Mouse (Mus musculus): Measurements from ENCODE around the gene Kif16b. TPM values are rescaled to one million over a fixed set of nuclear protein-coding genes. Genes with fewer than 3 reads are reported as not detected.

Kif16b gene
- polyA plus RNA-seq, 1 experiment from 2014 or later, result 17.0 TPM

GRCm38 (mm10) chr2:142764276-142764675 lies 137.1 kb downstream of the Kif16b start:
- no peak overlapping the region for H3K9ac ChIP-seq
- H3K27ac ChIP-seq, result no peak overlapping the region
- H3K4me2 ChIP-seq, result no peak overlapping the region
- H3K36me3 ChIP-seq, result no peaks in the 10 kb centered on the region
- no peak overlapping the region for H3K4me3 ChIP-seq (replicated peaks)
- H3K4me1 ChIP-seq, result no peaks in the 10 kb centered on the region
- no peaks in the 10 kb centered on the region for H3K9me3 ChIP-seq (replicated peaks)
- WGBS, result 78% methylated on average over 2 of the region's 2 CpGs
- H3K27me3 ChIP-seq, result no peaks in the 10 kb centered on the region
- no peak for ATAC-seq (replicated peaks; ENCODE audit: low FRiP score)

- Histone ChIP-seq H3K36me3 (no peaks in the 10 kb centered on the region), H3K27ac (no peak overlapping the region), H3K27me3 (no peaks in the 10 kb centered on the region), H3K9ac (no peak overlapping the region), H3K4me2 (no peak overlapping the region), H3K4me1 (no peaks in the 10 kb centered on the region), H3K9me3 (replicated peaks) (no peaks in the 10 kb centered on the region), H3K4me3 (replicated peaks) (no peak overlapping the region)
- ATAC-seq (replicated peaks; ENCODE audit: low FRiP score), result 0 out of 2 replicates have a peak, but pooled peaks have one; percentile 52
- WGBS, result 34% methylated on average over 4 of the region's 4 CpGs
Observed at GRCm38 (mm10) chr2:142760843-142761242, 140.5 kb downstream of the Kif16b start.

GRCm38 (mm10) chr2:142759192-142759591 lies 142.1 kb downstream of the Kif16b start:
- Histone ChIP-seq H3K4me3 (replicated peaks) (no peak overlapping the region), H3K27me3 (no peaks in the 10 kb centered on the region), H3K9me3 (replicated peaks) (no peaks in the 10 kb centered on the region), H3K9ac (no peak overlapping the region), H3K27ac (no peak overlapping the region), H3K4me1 (no peaks in the 10 kb centered on the region), H3K4me2 (no peak overlapping the region), H3K36me3 (no peaks in the 10 kb centered on the region)
- ATAC-seq (replicated peaks; ENCODE audit: low FRiP score), result no peak
- 96% methylated on average over 4 of the region's 4 CpGs for WGBS

- Histone ChIP-seq H3K4me1 (no peaks in the 10 kb centered on the region), H3K4me2 (no peak overlapping the region), H3K27ac (no peak overlapping the region), H3K36me3 (no peaks in the 10 kb centered on the region), H3K4me3 (replicated peaks) (no peak overlapping the region), H3K9me3 (replicated peaks) (no peaks in the 10 kb centered on the region), H3K27me3 (no peaks in the 10 kb centered on the region), H3K9ac (no peak overlapping the region)
- 71% methylated on average over 3 of the region's 3 CpGs for WGBS
- no peak for ATAC-seq (replicated peaks; ENCODE audit: low FRiP score)
Observed at GRCm38 (mm10) chr2:142758091-142758765, 143.1 kb downstream of the Kif16b start.

GRCm38 (mm10) chr2:142739338-142739737 lies 162.0 kb downstream of the Kif16b start:
- no peak overlapping the region for H3K9ac ChIP-seq
- H3K27ac ChIP-seq, result no peak overlapping the region
- peaks cover 10% of the 10 kb centered on the region for H3K36me3 ChIP-seq
- no peaks in the 10 kb centered on the region for H3K4me1 ChIP-seq
- no peak for ATAC-seq (replicated peaks; ENCODE audit: low FRiP score)
- H3K27me3 ChIP-seq, result no peaks in the 10 kb centered on the region
- WGBS, result 81% methylated on average over 2 of the region's 2 CpGs
- no peaks in the 10 kb centered on the region for H3K9me3 ChIP-seq (replicated peaks)
- no peak overlapping the region for H3K4me2 ChIP-seq
- no peak overlapping the region for H3K4me3 ChIP-seq (replicated peaks)

GRCm38 (mm10) chr2:142738488-142738887 lies 162.8 kb downstream of the Kif16b start:
- WGBS, result 83% methylated on average over 2 of the region's 2 CpGs
- Histone ChIP-seq H3K4me1 (no peaks in the 10 kb centered on the region), H3K4me3 (replicated peaks) (no peak overlapping the region), H3K9me3 (replicated peaks) (no peaks in the 10 kb centered on the region), H3K36me3 (peaks cover 10% of the 10 kb centered on the region), H3K4me2 (no peak overlapping the region), H3K27me3 (no peaks in the 10 kb centered on the region), H3K9ac (no peak overlapping the region), H3K27ac (no peak overlapping the region)
- no peak for ATAC-seq (replicated peaks; ENCODE audit: low FRiP score)

- H3K4me3 ChIP-seq (replicated peaks), result no peak overlapping the region
- H3K36me3 ChIP-seq, result peaks cover 7% of the 10 kb centered on the region
- 92% methylated on average over 3 of the region's 3 CpGs for WGBS
- no peak overlapping the region for H3K9ac ChIP-seq
- no peaks in the 10 kb centered on the region for H3K27me3 ChIP-seq
- H3K27ac ChIP-seq, result no peak overlapping the region
- no peaks in the 10 kb centered on the region for H3K4me1 ChIP-seq
- ATAC-seq (replicated peaks; ENCODE audit: low FRiP score), result no peak
- no peaks in the 10 kb centered on the region for H3K9me3 ChIP-seq (replicated peaks)
- H3K4me2 ChIP-seq, result no peak overlapping the region
Observed at GRCm38 (mm10) chr2:142735691-142736090, 165.6 kb downstream of the Kif16b start.

- Histone ChIP-seq H3K9ac (no peak overlapping the region), H3K36me3 (no peaks in the 10 kb centered on the region), H3K9me3 (replicated peaks) (no peaks in the 10 kb centered on the region), H3K27ac (no peak overlapping the region), H3K27me3 (no peaks in the 10 kb centered on the region), H3K4me3 (replicated peaks) (no peak overlapping the region), H3K4me1 (no peaks in the 10 kb centered on the region), H3K4me2 (no peak overlapping the region)
- no peak for ATAC-seq (replicated peaks; ENCODE audit: low FRiP score)
- WGBS, result 93% methylated on average over 2 of the region's 2 CpGs
Observed at GRCm38 (mm10) chr2:142734046-142734445, 167.3 kb downstream of the Kif16b start.

- Histone ChIP-seq H3K4me1 (no peaks in the 10 kb centered on the region), H3K4me3 (replicated peaks) (no peak overlapping the region), H3K27ac (no peak overlapping the region), H3K4me2 (no peak overlapping the region), H3K27me3 (no peaks in the 10 kb centered on the region), H3K9ac (no peak overlapping the region), H3K36me3 (no peaks in the 10 kb centered on the region), H3K9me3 (replicated peaks) (no peaks in the 10 kb centered on the region)
- 85% methylated on average over 4 of the region's 4 CpGs for WGBS
- ATAC-seq (replicated peaks; ENCODE audit: low FRiP score), result no peak
Observed at GRCm38 (mm10) chr2:142732370-142732769, 169.0 kb downstream of the Kif16b start.

GRCm38 (mm10) chr2:142731778-142732092 lies 169.6 kb downstream of the Kif16b start:
- no peak overlapping the region for H3K9ac ChIP-seq
- no peaks in the 10 kb centered on the region for H3K9me3 ChIP-seq (replicated peaks)
- ATAC-seq (replicated peaks; ENCODE audit: low FRiP score), result no peak
- 48% methylated on average over 1 of the region's 1 CpGs for WGBS
- no peaks in the 10 kb centered on the region for H3K27me3 ChIP-seq
- H3K4me3 ChIP-seq (replicated peaks), result no peak overlapping the region
- no peaks in the 10 kb centered on the region for H3K4me1 ChIP-seq
- H3K36me3 ChIP-seq, result no peaks in the 10 kb centered on the region
- H3K27ac ChIP-seq, result no peak overlapping the region
- no peak overlapping the region for H3K4me2 ChIP-seq

- no peak for ATAC-seq (replicated peaks; ENCODE audit: low FRiP score)
- no peaks in the 10 kb centered on the region for H3K9me3 ChIP-seq (replicated peaks)
- no peak overlapping the region for H3K4me3 ChIP-seq (replicated peaks)
- no peaks in the 10 kb centered on the region for H3K27me3 ChIP-seq
- H3K36me3 ChIP-seq, result no peaks in the 10 kb centered on the region
- H3K27ac ChIP-seq, result no peak overlapping the region
- H3K4me1 ChIP-seq, result no peaks in the 10 kb centered on the region
- 87% methylated on average over 10 of the region's 10 CpGs for WGBS
- no peak overlapping the region for H3K9ac ChIP-seq
- no peak overlapping the region for H3K4me2 ChIP-seq
Observed at GRCm38 (mm10) chr2:142731016-142731777, 170.1 kb downstream of the Kif16b start.

- WGBS, result 87% methylated on average over 7 of the region's 7 CpGs
- no peaks in the 10 kb centered on the region for H3K4me1 ChIP-seq
- ATAC-seq (replicated peaks; ENCODE audit: low FRiP score), result no peak
- no peak overlapping the region for H3K4me3 ChIP-seq (replicated peaks)
- H3K4me2 ChIP-seq, result no peak overlapping the region
- no peaks in the 10 kb centered on the region for H3K36me3 ChIP-seq
- no peaks in the 10 kb centered on the region for H3K9me3 ChIP-seq (replicated peaks)
- H3K9ac ChIP-seq, result no peak overlapping the region
- no peaks in the 10 kb centered on the region for H3K27me3 ChIP-seq
- H3K27ac ChIP-seq, result no peak overlapping the region
Observed at GRCm38 (mm10) chr2:142724215-142725001, 176.9 kb downstream of the Kif16b start.
